Mouse (Mus musculus) kidney, adult 9 months (tissue): Measurements from ENCODE around the gene Pdp2.
"Not testable (repeated sequence)": the region's sequence is repeated elsewhere in the genome, so short reads cannot be mapped to it uniquely, and the experiment has no call there.

Source experiments
- DNase-seq: peaks from one replicate; pipeline ENCODE4 v3.0.0; 2022

The Pdp2 gene

DNA sequence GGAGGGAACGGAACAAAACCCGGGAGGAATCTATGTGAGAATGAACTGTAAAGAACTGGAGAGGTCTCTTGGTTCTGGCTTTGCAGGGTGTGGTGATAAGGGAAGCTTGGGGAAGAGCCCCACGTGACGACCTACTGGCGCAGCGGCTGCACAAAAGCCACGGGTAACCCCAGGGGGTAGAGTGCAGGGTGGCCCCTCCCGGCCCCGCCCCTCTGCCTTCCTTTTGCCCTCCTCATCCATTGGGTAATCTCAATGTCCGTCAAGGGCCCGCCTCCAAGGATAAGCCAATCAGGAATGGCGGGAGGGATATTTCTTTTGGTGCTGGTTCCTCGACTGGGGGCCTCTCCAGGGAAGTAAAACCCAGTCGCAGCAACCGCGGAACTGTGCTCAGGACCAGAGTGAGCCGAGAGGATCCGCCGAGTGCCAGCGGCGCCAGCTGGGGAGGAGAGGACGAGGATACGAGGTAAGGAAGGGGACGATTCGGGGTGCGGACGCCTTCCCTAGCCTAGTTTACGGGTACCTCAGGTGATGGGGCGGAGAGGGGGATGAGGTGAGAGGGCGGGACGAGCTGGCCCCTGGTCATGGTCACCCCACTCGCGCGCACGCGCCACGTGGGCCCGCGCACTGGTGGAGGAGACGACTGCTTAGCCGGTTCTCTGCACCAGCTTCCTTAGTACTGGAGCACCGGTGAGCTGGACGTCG is at the start of gene Pdp2:
Gene Pdp2 (plus strand): TSS at position 319 of the 702 bp plus-strand sequence.
- DNase-seq = peak; percentile 97

DNA sequence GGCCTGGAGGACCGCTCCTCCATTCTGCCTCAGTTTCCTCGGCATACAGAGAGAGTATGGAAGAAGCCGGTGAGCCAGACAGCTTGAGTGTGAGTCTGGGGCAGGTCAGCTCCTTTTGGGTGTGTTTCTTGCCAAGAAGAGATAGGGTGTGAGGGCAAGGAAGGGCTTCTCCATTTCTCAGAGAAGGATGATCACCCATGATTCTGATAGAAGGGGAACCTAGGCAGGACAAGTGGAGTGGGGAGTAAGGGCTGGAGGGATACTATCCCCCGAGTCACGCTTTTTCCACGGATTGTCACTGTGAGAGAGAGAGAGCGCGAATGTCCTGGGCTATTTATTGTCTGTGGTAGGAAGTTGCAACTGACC is 49.8 kb upstream of the Pdp2 start:
- no peak for DNase-seq

DNA sequence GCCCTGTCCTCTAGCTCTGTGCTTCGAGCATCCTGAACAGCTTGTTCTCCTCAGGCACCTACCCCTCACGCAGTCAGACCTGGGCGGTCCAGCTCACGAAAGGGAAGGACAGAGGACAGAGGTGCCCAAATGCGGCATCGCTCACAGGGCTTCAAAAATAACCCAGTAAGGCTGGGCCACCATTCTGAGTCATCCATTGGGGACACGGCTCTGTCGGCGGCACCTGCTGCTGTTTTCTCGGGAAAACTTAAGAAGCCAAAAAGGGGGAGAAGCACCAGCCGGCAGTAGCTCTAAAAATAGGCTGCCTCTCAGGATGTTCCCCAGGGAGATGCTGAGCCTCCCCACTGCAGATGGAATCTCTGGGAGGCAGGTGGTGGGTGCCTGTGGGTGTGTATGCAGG is 49.1 kb upstream of the Pdp2 start:
- DNase-seq = no peak

DNA sequence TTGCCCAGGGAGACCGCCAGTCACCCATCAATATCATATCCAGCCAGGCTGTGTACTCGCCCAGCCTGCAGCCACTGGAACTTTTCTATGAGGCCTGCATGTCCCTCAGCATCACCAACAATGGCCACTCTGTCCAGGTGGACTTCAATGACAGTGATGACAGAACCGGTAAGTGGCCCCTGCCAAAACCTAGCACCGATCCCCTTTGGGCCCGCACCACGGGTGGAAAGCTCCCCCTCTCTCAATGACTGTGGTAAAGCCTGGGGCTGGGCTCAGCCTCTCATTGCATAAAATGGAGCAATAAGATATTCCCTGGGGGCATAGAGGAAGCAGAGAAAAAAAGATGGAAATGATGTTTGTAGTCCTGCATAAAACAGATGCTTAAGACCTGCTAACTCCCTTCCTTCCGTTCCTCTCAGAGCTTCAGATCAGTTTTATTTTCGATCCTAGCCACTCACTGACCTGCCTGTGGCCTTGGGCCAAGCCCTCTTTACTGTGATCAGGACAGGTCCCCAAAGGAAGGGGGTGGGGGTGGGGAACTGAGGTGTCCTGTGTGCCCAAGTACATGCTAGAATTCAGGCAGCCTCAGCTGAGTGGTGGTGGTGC is 47.7 kb upstream of the Pdp2 start:
- peak; percentile 29 for DNase-seq

DNA sequence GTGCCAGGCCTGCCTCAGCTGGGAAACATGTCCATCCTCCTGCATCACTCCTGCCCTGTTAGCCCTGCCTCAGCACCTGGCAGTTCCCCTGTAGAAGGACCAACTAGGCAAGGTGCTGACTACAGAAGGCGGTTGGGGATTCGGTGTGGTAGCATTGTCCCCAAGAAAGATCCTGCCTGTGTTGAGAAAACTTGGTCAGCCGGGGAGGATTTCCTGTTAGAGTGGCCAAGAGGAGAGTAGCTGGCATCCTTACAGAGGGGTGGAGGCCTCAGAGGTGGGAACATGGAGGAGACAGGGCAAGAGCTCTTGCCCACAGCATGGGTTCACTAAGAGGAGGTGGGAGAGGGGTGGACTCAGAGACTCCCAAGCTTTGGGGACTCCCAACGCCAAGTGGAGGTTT is 36.1 kb upstream of the Pdp2 start:
- no peak for DNase-seq

DNA sequence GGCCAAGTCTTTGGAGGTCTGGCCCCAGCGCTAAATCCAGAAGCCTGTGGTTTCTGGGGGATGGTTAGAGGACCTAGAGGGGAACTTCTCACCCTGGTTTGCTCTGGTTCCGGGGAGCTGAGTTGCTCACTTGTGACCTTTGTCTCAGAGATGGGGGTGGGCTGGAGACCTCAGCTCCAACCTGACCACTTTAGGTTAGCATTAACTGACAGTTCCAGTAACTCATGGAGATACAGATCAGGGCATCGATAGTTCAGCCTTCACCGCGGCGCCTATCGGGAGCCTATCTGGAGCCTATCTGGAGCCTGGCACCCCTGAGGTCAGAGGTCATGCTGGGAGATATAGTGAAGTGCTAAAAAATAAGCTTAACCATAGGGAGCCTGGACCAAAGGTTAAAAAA is 34.0 kb upstream of the Pdp2 start:
- no peak for DNase-seq

DNA sequence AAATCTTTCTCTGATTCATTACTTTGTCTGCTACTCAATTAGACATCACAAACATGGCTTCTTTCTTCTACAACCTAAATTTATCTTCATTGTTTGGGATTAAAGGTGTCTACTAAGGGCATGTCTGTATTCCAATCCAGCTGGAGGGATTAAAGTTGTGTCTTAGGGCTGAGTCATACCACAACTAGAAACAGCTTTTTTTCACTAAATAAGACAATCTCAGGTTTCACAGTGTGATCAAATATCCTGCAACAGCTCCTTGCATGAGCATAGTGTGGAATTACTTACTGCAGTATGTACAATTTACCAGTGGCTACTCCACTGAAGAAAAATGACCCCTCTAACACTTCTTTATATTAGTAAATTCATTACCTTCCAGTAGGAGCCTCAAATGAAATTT is 30.5 kb upstream of the Pdp2 start:
- DNase-seq = no peak

DNA sequence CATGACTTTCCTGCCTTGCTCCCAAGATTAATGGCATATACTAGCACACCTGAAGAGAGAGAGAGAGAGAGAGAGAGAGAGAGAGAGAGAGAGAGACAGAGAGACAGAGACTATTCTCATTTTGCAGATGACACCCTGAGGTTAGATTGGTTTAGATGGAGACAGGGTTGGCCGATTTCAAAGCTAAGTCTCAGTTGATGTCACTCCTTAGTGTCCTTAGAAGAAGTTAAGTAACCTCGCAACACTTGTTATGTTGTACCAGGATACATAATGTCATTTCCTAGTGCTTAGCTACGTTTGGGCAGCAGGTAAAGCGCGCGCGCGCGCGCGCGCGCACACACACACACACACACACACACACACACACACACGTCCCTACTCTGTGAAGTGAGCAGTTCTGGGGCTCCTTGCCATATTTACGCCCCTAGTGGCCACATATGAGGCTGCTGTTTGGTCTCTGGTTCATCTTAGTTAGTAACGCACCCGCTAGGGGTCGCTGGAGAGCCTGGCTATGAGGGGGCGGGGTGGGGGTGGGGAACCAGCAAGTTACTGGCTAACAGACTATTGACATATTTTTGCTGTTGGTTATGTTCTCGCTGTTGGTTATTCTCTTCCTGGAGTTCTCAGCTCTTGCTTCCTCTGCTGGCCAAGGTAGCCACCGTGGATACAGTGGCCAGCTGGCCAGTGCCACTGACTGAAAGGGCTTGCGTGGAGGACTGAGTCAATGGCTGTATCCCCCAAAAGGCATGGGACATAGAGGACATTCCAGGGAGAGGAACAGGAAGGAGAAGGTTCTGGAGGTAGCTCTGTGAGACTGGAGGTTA is 26.4 kb upstream of the Pdp2 start:
- peak; percentile 95 for DNase-seq

DNA sequence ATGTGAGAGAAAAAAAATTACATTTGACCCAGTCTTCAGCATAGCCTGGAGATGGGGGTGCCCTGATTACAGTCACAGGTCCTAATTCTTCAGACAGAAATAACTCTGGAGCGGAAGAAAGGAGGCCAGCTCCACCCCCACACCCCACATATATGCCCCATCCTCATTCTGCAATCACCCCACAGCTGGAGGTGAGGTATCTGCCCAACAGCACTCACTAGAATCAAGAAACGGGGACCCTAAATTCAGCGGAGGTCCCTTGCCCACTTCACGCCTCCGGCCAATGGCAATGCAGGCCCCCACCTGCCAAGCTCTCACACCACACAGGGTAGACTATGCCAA is 25.8 kb upstream of the Pdp2 start:
- DNase-seq = no peak

DNA sequence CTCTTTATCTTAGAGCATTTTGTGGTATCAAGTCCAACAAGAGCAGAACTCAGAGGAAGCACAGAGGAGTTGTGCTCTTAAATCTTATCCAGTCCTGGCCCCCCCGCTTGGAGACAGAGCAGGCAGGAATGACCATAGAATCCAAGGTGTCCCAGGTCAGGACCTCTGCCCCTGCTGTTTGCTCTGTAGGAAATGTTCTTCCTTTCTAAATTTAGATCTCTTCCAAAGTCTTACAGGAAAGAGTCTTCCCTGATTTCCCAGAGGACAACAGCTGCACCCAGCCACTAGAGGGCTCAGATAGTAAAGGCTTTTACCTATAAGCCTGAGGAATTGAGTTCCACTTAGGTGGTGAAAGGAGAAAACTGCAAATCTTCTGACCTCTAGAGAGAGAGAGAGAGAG is 21.7 kb upstream of the Pdp2 start:
- peak; percentile 78 for DNase-seq

DNA sequence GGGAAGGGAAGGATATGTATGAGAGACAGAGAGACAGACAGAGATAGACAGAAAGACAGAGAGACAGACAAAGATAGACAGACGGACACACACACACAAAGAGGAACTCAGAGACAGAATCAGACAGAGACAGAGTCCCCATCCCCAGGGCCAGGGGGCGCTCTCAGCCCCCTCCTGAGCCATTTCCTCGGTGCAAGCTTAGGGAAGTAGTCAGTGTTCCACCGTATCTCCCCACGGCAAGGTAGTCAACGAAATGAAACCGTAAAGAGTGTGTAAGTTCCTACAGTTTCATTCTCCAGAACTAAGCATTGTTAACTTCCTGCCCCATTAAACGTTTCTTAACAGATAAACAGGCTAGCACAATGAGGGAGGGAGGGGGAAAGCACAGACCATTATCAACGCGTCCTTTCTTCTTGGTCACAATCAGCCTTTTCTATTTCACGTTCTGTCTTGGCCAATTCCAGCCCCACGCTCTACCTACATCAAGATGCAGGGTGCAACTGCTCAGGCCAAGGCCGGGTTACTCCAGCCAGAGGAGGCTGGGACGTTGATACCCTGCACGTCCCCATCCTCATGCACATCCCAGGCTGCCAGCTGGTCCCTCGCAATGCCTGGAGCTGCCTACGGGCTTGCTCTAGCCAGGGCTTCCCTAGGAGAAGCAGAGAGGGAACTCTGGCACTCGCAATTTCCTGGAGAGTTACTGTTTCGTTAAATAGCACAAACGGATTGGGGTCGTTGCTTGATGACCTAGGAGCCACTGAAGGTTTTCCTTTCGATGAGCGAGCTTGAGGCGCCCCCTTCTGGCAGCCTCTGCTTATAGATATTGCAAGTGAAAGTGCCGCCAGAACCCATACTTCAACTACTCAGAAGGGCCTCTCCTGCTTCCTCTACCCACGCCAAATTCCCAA is 20.6 kb upstream of the Pdp2 start:
- peak; percentile 89 for DNase-seq

DNA sequence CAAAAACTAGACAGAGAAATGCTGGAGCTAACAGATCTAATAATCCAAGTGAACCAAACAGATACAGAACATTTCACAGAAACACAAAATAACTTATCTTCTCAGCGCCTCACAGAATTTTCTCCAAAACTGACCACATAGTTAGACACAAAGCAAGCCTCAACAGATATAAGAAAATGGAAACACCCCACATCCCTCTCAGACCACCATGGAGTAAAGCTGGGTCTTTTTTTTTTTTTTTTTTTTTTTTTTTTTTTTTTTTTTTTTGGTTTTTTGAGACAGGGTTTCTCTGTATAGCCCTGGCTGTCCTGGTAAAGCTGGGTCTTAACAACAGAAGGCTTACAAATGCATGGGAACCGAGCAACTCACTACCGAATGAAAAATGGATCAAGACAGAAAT is 14.4 kb upstream of the Pdp2 start:
- no peak for DNase-seq

DNA sequence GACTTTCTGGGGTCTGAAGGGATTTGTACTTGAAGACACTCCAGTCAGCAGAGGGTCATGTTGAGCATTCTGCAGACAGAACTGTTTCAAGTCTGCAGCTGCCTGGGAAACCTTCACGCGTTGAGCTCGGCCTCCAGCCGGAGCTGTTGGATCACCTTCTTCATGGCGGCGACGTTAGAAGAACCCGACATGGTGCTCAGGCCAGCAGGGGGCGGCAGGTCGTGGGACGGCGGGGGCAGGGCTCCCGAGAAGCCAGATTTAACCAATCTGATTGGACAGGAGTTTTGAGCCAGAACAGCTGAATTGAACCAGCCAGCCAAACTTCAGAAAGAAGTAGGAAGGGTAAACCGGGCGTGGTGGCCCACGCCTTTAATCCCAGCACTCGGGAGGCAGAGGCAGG is 13.6 kb upstream of the Pdp2 start:
- not testable (repeated sequence) for DNase-seq

DNA sequence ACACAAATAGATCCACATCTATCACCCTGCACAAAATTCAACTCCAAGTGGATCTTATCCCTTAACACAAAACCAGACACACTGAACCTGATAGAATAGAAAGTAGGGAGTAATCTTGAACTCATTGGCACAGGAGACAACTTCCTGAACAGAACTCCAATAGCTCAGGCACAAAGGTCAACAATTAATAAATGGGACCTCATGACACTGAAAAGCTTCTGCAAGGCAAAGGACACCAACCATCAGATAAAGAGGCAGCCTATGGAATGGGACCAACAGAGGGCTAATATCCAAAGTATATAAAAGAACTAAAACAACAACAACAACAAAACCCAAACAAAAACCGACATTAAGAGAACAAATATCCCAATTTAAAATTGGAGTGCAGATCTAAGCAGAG is 6.7 kb upstream of the Pdp2 start:
- DNase-seq = no peak

DNA sequence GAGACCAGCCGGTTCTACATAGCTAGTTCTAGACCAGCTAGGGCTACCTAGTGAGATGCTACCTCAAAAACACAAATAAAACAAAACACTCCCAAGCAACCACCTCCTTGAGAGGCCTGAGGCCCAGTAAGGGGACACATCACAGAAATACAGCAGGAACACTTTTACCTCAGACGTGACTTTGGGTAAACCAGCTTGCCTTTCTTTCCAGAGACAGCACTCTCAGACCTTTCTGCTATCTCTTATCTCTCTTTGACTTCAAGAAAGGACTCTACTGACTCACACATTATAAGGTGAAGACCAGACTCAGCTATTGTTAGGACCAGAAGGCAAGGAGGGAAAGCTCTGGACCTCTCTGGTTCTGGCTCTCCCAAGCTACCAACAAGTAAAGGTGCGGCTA is 967 bp upstream of the Pdp2 start:
- DNase-seq = no peak

DNA sequence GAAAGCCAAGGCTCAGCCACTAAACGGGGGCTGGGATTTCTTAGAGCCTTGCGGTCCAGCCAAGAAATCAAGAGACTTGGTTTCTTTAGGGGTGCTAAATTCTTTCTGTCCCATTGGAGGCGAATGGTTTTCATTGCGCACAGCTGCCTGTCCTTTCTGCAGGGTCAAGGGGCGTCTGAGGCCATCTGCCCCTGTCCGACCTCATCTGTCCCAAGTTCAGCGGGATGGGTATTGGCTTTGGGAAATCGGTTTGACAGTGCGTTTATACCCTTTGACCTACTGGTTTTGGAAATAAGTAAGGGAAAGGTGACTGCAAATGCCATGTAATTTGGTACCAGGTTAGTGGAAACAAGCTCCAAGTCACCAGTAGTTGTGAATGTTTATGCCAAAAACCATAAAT is 605 bp downstream of the Pdp2 start:
- peak; percentile 76 for DNase-seq

DNA sequence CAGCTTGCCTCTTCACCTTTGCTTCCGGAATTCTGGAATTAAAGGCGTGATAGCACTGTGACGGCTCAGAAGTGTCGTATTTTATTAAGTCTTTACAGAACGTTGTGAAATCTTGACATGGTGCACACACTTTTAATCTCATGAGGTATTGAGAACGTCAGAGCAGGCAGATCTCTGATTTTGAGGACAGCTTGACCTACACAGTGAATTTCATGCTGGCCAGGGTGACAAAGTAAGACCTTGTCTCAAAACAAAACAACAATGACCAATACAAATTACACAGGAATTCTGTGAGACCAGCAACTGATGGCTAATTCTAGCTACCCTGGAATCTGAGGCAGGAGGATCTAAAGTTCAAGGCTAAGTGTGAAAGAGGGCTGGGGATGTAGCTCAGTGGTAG is 1.3 kb downstream of the Pdp2 start:
- DNase-seq = no peak

DNA sequence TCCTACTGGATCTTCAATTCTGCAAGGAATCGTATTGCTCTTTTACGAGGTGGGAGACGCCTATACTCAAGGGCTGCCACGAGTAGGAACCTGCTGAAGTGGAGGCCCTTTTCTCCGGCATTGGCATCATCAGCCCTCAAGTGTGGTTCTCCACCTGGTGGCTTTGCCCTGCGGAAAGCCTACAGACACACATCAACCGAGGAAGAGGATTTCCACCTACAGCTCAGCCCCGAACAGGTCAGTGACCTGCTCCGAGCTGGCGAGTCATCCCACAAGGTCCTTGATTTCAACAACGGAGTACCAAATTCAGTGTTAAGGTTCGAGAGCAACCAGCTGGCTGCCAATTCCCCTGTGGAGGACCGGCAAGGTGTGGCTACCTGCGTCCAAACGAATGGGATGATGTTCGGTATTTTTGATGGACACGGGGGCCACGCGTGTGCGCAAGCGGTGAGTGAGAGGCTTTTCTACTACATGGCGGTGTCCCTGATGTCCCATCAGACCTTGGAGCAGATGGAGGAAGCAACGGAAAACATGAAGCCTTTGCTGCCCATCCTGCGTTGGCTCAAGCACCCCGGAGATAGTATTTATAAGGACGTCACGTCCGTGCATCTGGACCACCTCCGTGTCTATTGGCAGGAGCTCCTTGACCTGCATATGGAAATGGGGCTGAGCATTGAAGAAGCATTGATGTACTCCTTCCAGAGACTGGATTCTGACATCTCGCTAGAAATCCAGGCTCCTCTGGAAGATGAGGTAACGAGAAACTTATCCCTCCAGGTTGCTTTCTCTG is 2.5 kb downstream of the Pdp2 start:
- DNase-seq = no peak

DNA sequence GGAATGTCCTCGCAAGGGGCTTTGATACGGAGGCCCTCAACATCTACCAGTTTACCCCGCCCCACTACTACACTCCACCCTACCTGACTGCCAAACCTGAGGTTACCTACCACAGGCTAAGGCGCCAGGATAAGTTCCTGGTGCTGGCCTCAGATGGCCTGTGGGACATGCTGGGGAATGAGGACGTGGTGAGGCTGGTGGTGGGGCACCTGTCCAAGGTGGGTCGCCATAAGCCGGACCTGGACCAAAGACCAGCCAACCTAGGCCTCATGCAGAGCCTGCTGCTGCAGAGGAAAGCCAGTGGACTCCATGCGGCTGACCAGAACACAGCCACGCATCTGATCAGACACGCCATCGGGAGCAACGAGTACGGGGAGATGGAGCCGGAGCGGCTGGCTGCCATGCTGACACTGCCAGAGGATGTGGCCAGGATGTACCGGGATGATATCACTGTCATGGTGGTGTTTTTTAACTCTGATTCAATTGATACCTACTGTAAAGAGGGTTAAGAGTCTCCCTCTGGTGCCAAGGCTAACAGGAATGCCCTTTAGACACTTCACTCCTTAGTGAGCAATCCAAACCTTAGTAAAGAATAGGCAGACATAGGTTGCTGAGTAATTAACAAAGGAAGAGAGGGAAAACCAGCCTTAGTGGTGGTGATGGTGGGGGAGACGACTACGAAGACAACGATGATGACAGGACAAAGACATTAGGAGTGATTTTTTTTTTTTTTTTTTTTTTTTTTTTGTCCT is 3.5 kb downstream of the Pdp2 start:
- DNase-seq = no peak

DNA sequence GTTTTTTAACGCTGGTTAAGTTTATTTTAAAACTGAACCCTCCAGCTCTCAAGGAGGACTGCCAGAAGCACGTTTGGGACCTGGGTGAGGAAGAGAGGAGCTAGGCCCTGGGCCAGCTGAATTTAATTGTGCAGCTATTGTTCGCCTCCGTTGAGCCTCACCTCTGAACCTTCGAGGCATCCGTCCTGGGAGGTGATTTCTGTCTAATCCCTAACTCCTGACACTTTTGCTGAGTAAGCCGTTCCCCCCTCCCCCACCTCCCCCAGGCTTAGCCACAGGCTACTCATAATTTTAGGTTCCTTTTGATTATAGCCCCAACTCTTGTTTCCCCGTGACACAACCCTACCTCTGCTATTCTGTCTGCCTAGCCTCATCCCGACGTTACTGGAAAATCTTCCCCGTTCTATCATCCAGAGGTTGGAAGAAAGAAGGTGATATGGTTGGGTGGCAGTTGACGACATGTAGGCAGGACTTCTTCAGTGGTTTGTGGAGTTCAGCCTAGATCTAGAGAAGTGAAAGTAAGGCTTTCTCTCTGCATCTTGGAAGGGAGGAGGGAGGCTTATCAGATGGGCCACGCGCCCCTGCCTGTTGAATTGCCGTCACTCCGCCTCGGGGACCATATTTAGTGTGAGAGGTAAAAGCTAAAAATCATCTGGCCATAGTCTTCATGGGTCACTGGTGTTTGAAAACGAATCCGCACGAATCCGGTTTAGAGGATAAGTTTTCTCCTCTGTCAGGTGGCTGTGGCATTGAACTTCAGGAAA is 4.7 kb downstream of the Pdp2 start:
- peak; percentile 78 for DNase-seq

DNA sequence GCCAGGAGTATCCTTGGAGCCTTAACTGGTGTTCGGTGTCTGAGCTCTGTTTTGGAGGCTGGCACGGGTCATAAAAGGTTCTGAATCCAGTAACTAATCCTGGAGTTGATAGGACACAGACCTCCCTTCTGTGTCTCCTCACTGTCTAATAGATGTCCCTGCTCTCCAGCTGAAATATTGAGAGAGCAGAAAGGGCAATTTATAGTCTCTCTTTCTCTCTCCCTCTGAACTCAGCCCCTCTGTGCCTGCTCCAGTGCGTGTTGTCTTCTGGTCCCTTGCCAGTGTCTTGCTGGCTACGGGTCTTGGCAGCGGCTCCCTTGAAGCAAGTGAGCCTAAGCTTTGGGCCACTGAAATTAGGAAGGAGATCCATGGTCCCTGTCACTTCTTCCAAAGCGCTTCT is 6.4 kb downstream of the Pdp2 start:
- DNase-seq = peak; percentile 73
